Mouse (Mus musculus) kidney, adult 18-20 months (tissue): ENCODE results near the gene Carnmt1.
A peak's percentile ranks its signal among the peaks of the same experiment; 100 is the strongest.

Experiments
- DNase-seq: peaks from one replicate; pipeline ENCODE4 v3.0.0; 2021

Gene Carnmt1

DNA sequence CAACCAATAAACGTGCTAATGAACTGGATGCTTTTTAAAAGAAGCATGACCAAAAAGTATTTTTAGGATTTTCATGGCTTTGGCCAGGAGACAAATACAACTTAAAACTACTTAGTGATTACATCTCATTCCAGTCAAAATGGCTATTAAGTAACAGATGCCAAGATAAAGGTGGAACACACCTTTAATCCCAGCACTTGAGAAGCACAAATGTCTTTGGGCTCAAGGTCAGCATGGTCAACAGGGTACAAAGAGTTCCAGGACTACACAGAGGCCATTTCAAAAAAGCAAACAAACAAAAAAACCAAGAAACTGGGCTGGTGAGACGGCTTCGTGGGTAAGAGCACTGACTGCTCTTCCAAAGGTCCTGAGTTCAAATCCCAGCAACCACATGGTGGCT, 49.8 kb downstream of the Carnmt1 start:
- DNase-seq: no peak

DNA sequence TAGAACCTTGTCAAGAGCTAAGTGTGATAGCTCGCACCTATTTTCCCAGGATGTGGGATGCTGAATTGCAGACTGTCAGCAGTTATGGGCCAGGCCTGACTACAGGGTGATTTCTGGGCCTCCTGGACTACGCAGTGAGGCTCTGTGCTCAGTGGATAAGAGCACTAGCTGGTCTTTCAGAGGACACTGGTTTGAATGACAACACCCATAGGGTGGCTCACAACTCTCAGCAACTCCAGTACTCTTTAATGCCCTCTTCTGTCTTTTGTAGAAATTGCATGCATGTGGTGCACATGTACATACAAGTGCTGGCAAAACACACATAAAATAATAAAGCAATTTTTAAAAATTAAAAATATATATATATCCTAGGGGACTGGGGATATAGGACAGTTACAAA, 54.6 kb downstream of the Carnmt1 start:
- DNase-seq: no peak

GRCm38 (mm10) chr19:18730255-18730654, 59.7 kb downstream of the Carnmt1 start:
- DNase-seq: no peak

DNA sequence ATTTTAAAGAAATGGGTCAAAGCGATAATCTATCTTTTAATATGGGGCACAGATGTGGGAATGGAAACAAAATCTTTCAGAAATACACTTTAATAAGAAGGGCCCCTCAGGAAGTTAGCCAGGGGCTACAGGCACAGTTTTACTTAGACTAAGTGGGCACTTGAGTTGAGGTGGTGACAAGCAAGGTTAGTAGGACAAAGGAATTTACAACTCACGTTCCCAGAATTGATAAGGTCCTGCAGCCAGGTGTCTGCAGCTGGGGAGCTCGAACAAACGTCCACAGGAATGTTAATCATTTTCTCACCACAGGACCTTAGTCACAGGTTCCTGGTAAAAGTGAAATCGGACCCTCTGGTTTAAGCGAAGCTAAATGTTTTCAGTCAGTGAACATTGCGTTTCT, 60.5 kb downstream of the Carnmt1 start:
- DNase-seq: no peak

GRCm38 (mm10) chr19:18735901-18736300, 65.3 kb downstream of the Carnmt1 start:
- no peak for DNase-seq

GRCm38 (mm10) chr19:18739146-18739545, 68.6 kb downstream of the Carnmt1 start:
- no peak for DNase-seq

GRCm38 (mm10) chr19:18743946-18744345, 73.4 kb downstream of the Carnmt1 start:
- no peak for DNase-seq

DNA sequence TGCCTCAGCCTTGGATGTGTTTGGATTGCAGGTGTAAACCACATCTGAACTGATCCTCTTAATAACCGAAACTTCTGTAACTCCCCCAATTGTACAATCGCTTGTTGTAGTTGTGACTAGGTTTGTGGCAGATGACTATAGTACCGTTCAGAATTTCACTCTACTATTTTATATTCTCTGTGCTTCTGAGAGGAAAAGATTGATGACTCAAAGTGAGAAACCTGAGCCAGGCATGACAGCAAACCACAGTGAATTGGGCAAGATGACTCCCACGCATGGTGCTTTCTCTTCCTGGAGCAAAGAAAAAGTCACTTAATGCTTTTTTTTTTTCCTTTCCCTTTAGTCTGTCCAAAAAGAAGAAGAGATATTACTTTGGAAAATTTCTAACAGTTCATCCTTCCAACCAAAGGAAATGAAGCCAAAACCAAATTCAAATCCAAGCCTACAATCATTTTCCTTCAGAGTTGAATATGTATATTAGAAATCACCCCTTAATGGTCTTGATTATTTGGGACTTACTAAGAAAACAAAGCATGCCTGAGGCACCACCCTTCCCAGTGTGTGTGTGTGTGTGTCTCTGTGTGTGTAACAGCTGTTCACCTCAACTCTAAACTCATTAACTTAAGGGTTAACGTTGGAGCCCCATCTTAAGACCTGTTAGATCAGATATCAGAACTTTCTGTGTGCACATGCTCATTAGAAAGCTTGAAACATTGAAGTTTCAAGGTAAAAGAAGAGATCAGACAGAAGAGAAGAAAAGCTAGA, 76.2 kb downstream of the Carnmt1 start:
- no peak for DNase-seq

- no peak for DNase-seq
These were observed 76.8 kb downstream of the Carnmt1 start for GRCm38 (mm10) chr19:18747379-18747778.

- DNase-seq: peak; percentile 42
These were observed 79.2 kb downstream of the Carnmt1 start, which contains the start of gene Trpm6 for GRCm38 (mm10) chr19:18749598-18750339. TSS of gene Trpm6 (plus strand) at chr19:18749983.
